Mouse (Mus musculus) MEL (cell line): ENCODE measurements around the gene Tmed1. TPM values are rescaled to one million over a fixed set of nuclear protein-coding genes. Genes with fewer than 3 reads are reported as not detected.
"Not testable (repeated sequence)": the region's sequence is repeated elsewhere in the genome, so short reads cannot be mapped to it uniquely, and the experiment has no call there.

Source experiments
- DNase-seq: peaks from one replicate; pipeline ENCODE4 v3.0.0; 2011; ENCODE audit warnings: low read depth, low spot score
- H3K27ac ChIP-seq: 2 replicates; pipeline ENCODE4 v1.5.1; 2012; ENCODE audit warnings: low read depth, mild to moderate bottlenecking, control low read depth, low read length, moderate library complexity; ENCODE audit not compliant: control insufficient read depth
- H3K27me3 ChIP-seq, 2 experiments: fragments of 150-350 bp in 1 of 2; sonication (generic) in 1 of 2; 2 replicates each; pipeline ENCODE4 v1.6.1; 2012; ENCODE audit warnings: low read length in 2 of 2, mild to moderate bottlenecking in 2 of 2, improper control_type of control experiment in 1 of 2, moderate library complexity in 1 of 2; ENCODE audit not compliant: insufficient read depth in 2 of 2, control insufficient read depth in 1 of 2
- H3K36me3 ChIP-seq, 2 experiments: 2 replicates each; pipeline ENCODE4 v1.6.1; 2012 to 2014; ENCODE audit warnings: low read length in 2 of 2, improper control_type of control experiment in 1 of 2, inconsistent platforms in 1 of 2, mild to moderate bottlenecking in 1 of 2; ENCODE audit not compliant: insufficient read depth in 2 of 2, control insufficient read depth in 1 of 2
- H3K4me1 ChIP-seq, 2 experiments: fragments of 150-350 bp in 1 of 2; sonication (generic) in 1 of 2; 2 replicates each; pipeline ENCODE4 v1.6.1; 2012; ENCODE audit warnings: low read length in 2 of 2, improper control_type of control experiment in 1 of 2, mild to moderate bottlenecking in 1 of 2; ENCODE audit not compliant: insufficient read depth in 2 of 2, control insufficient read depth in 1 of 2
- H3K4me3 ChIP-seq, 2 experiments: fragments of 150-350 bp in 1 of 2; sonication (generic) in 1 of 2; 2 replicates each; pipeline ENCODE4 v1.5.1; 2012; ENCODE audit warnings: low read depth in 2 of 2, low read length in 2 of 2, mild to moderate bottlenecking in 2 of 2, moderate library complexity in 2 of 2, control low read depth in 1 of 2, improper control_type of control experiment in 1 of 2; ENCODE audit not compliant: control insufficient read depth in 1 of 2, insufficient read depth in 1 of 2
- H3K79me2 ChIP-seq: 2 replicates; pipeline ENCODE4 v1.6.1; 2012; ENCODE audit warnings: mild to moderate bottlenecking, low read length, moderate library complexity; ENCODE audit not compliant: control insufficient read depth, poor library complexity, insufficient read depth
- H3K9ac ChIP-seq: 2 replicates; pipeline ENCODE4 v1.6.1; 2012; ENCODE audit warnings: low read depth, mild to moderate bottlenecking, control low read depth, low read length, moderate library complexity; ENCODE audit not compliant: control insufficient read depth, poor library complexity, severe bottlenecking
- H3K9me3 ChIP-seq: fragments of 150-350 bp; sonication (generic); replicated peaks from 2 replicates; pipeline ENCODE4 v1.6.1; 2012; ENCODE audit warnings: mild to moderate bottlenecking, low read length, improper control_type of control experiment, moderate library complexity; ENCODE audit not compliant: insufficient read depth
- CHD2 ChIP-seq: IDR thresholded peaks from 2 replicates; pipeline ENCODE4 v1.6.1; 2011; ENCODE audit warnings: low read length, improper control_type of control experiment
- EP300 ChIP-seq, 2 experiments: IDR thresholded peaks; 2 replicates each; pipeline ENCODE4 v1.6.1; 2011; ENCODE audit warnings: improper control_type of control experiment in 2 of 2, low read length in 2 of 2, low read depth in 1 of 2, mild to moderate bottlenecking in 1 of 2
- ETS1 ChIP-seq: IDR thresholded peaks from 2 replicates; pipeline ENCODE4 v1.6.1; 2012; ENCODE audit warnings: low read depth, mild to moderate bottlenecking, inconsistent platforms, low read length, improper control_type of control experiment, moderate library complexity
- MAFK ChIP-seq: IDR thresholded peaks from 2 replicates; pipeline ENCODE4 v1.6.1; 2011; ENCODE audit warnings: low read depth, mild to moderate bottlenecking, low read length, improper control_type of control experiment, borderline replicate concordance
- MYC ChIP-seq: IDR thresholded peaks from 2 replicates; pipeline ENCODE4 v1.6.1; 2011; ENCODE audit warnings: low read depth, mild to moderate bottlenecking, low read length, improper control_type of control experiment, moderate library complexity
- POLR2A ChIP-seq, 2 experiments: IDR thresholded peaks; 2 replicates each; pipeline ENCODE4 v1.6.1; 2011 to 2012; ENCODE audit warnings: low read length in 2 of 2, mild to moderate bottlenecking in 2 of 2, control low read depth in 1 of 2, improper control_type of control experiment in 1 of 2, low read depth in 1 of 2, moderate library complexity in 1 of 2; ENCODE audit not compliant: control insufficient read depth in 1 of 2, insufficient read depth in 1 of 2, poor library complexity in 1 of 2
- POLR2AphosphoS2 ChIP-seq: IDR thresholded peaks from 2 replicates; pipeline ENCODE4 v1.6.1; 2011; ENCODE audit warnings: low read length, improper control_type of control experiment
- RCOR1 ChIP-seq: IDR thresholded peaks from 2 replicates; pipeline ENCODE4 v1.6.1; 2012; ENCODE audit warnings: low read depth, mild to moderate bottlenecking, inconsistent platforms, low read length, improper control_type of control experiment
- SIN3A ChIP-seq: IDR thresholded peaks from 2 replicates; pipeline ENCODE4 v1.6.1; 2012; ENCODE audit warnings: low read length, improper control_type of control experiment, inconsistent platforms
- TCF12 ChIP-seq: IDR thresholded peaks from 2 replicates; pipeline ENCODE4 v1.6.1; 2014; ENCODE audit warnings: low read depth, mild to moderate bottlenecking, inconsistent platforms, low read length, improper control_type of control experiment, moderate library complexity
- UBTF ChIP-seq: IDR thresholded peaks from 2 replicates; pipeline ENCODE4 v1.6.1; 2012; ENCODE audit warnings: low read depth, mild to moderate bottlenecking, inconsistent platforms, low read length, improper control_type of control experiment, moderate library complexity, borderline replicate concordance; ENCODE audit not compliant: insufficient read depth
- ZC3H11A ChIP-seq: IDR thresholded peaks from 2 replicates; pipeline ENCODE4 v1.6.1; 2012; ENCODE audit warnings: low read depth, mild to moderate bottlenecking, inconsistent platforms, low read length, improper control_type of control experiment
- ZMIZ1 ChIP-seq: IDR thresholded peaks from 2 replicates; pipeline ENCODE4 v1.6.1; 2012; ENCODE audit warnings: low read depth, mild to moderate bottlenecking, inconsistent platforms, low read length, improper control_type of control experiment, moderate library complexity
- polyA plus RNA-seq, 2 experiments: library from polyadenylated mRNA; stranded (reverse) in 1 of 2; unstranded in 1 of 2; fragments of >175 nt in 1 of 2; fragments of >200 nt in 1 of 2; gene quantifications; 2 replicates each; pipeline versions ENCODE4 v1.2.1 to v1.2.4; 2012; ENCODE audit warnings: low replicate concordance in 2 of 2, low read depth in 1 of 2; ENCODE audit not compliant: insufficient read length in 2 of 2, insufficient read depth in 1 of 2, missing spikeins in 1 of 2
- total RNA-seq: library from RNA; depleted of rRNA; stranded (reverse); fragments of 300-350 nt; gene quantifications from 2 replicates; pipeline ENCODE4 v1.2.3, GENCODE M21; 2012

Gene Tmed1
- total and polyA plus RNA-seq, 3 experiments, result 89.4 to 146 TPM; not detected in 1

DNA sequence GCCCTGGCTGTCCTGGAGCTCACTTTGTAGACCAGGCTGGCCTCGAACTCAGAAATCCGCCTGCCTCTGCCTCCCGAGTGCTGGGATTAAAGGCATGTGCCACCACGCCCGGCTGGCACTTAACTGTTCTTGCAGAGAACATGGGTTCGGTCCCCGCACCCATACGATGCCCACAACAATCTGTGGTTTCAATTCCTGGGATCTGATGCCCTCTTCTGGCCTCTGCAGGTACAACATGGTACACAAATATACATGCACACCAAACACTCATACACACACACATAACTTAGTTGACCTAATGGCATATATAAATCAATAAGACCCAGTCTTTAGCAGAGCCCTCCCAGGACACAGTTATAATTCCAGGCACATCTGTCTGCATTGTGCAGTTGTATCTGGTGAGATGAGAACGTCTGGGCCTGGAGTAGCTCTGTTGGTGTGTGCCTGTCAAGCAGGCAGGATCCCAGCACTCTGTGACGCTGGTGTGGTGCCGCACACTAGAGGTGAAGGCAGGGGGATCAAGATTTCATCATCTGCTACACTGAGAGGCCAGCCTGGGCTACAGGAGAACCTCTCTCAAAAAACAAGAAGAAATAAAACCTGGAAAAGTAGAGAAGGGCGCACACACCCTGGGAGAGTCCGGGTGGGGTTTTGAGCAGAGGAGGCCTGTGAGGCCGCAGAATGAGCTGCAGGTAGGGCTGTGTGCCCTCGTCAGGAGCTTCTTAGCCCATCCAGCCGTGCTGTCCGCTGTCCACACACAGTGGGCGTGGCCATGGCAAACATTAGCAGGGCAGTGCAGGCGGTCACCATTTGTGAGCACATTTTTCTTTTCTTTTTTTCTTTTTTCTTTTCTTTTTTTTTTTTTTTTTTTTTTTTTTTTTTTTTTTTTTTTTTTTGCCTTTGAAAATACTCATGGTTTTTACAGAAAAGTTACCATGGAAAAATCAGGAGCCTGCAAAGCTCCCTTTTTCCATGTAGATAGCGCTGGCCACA, 40.7 kb downstream of the Tmed1 start (continued):
- TF ChIP-seq UBTF (no peak), MAFK (no peak), POLR2A (IDR thresholded peaks at IDR 0.05; ENCODE audit: control insufficient read depth in 1 of 2, insufficient read depth in 1 of 2, low read depth in 1 of 2, low read length in 2 of 2, poor library complexity in 1 of 2) (no peak)

DNA sequence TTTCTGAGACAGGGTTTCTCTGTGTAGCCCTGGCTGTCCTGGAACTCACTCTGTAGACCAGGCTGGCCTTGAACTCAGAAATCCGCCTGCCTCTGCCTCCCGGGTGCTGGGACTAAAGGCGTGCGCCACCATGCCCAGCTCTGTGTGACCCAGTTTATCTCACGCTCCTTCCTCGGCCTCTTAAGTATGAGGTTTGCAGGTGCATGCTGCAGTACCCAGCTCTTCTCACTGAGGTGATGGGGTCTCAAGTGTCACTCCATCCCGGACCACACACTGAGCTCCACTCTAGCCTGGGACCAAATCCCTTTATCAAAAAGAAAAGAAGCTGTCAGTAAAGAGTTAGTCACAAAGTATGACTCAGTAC, 45.5 kb downstream of the Tmed1 start:
- not testable (repeated sequence) for H3K79me2 ChIP-seq, H3K27me3 ChIP-seq, H3K9ac ChIP-seq, H3K9me3 ChIP-seq, DNase-seq, H3K4me1 ChIP-seq, H3K27ac ChIP-seq, H3K4me3 ChIP-seq
- peaks cover 0 to 33% of the 10 kb centered on the region in 2 experiments; a peak in 2 of 4 replicates for H3K36me3 ChIP-seq

DNA sequence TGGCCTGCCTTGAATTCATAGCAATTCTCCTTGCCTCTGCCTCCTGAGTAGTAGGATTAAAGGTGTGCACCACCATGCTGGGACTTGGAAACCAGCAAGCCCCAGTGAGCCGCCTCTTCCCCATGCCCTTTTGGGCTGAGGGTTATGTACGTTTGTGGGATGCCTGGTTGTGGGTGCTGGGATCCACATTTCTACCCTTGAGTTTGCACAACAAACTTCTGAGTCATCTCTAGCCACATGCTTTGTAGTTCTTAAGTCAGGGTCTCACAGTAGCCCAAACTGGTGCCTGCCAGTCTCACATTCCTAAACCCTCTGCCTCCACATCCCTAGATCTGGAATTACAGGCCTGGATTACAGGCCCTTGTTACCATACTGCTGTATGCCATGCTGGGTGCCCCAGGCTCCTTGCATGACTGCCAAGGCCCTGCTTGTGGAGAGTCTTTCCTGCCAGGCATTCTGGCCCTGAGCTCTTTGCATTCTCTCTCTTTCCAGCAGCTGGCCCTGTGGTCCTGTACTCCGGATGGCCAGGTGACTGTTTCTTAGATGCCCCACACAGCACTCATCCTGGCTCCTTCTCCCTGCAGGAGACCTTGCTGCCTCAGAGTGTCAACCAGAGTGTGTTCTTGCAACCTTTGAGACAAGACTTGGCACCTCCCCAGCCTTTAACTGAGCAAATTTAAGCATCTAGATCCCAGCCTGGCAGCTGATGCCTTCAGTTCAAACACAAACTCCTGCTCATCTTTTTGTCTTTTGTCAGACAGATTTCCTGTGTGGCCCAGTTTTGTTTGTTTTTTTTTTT, 46.1 kb downstream of the Tmed1 start:
- Histone ChIP-seq H3K79me2 (no peaks in the 10 kb centered on the region), H3K4me3 (no peak overlapping the region), H3K9me3 (no peaks in the 10 kb centered on the region), H3K9ac (no peak overlapping the region), H3K27ac (no peak overlapping the region), H3K4me1 (no peaks in the 10 kb centered on the region), H3K27me3 (no peaks in the 10 kb centered on the region), H3K36me3 (peaks cover 0 to 36% of the 10 kb centered on the region in 2 experiments; a peak in 2 of 4 replicates)
- TF ChIP-seq POLR2AphosphoS2, result no peak
- no peak for TF ChIP-seq RCOR1
- no peak for TF ChIP-seq ZMIZ1
- no peak for TF ChIP-seq SIN3A
- TF ChIP-seq CHD2, result no peak
- TF ChIP-seq MYC, result no peak
- TF ChIP-seq EP300 (IDR thresholded peaks at IDR 0.05; ENCODE audit: low read depth in 1 of 2, low read length in 2 of 2), result no peak
- TF ChIP-seq ZC3H11A, result no peak
- TF ChIP-seq ETS1, result no peak
- no peak for TF ChIP-seq TCF12
- DNase-seq, result no peak
